Mouse (Mus musculus): ENCODE measurements at regions not wholly inside any gene's neighbourhood (a gene's known extent, or its start where the extent isn't known, plus 50 kb on each side); places are given as distances from the start of the nearest gene placed in this dataset.

- H3K9ac ChIP-seq (ENCODE audit: low read length) = no peak overlapping the region
- H3K4me3 ChIP-seq (ENCODE audit: low read depth, low read length) = no peak overlapping the region
- H3K27me3 ChIP-seq (ENCODE audit: control insufficient read depth, insufficient read depth, low read length) = no peaks in the 10 kb centered on the region
- H3K4me1 ChIP-seq (replicated peaks; ENCODE audit: control insufficient read depth, insufficient read depth) = no peaks in the 10 kb centered on the region
- TF ChIP-seq CTCF (IDR thresholded peaks at IDR 0.05; ENCODE audit: low read depth) = no peak
- no peak for TF ChIP-seq EP300 (optimal IDR thresholded peaks at IDR 0.05)
- no peak for ATAC-seq (ENCODE audit: low FRiP score, low TSS enrichment)
- 64% methylated on average over 3 of the region's 3 CpGs for WGBS
- no peak overlapping the region for H3K4me2 ChIP-seq (replicated peaks; ENCODE audit: low read depth)
- DNase-seq (ENCODE audit: low spot score) = no peak
- no peaks in the 10 kb centered on the region for H3K9me3 ChIP-seq (ENCODE audit: control insufficient read depth, low read length)
- H3K36me3 ChIP-seq (ENCODE audit: control insufficient read depth, insufficient read depth, low read length) = no peaks in the 10 kb centered on the region
- H3K27ac ChIP-seq (replicated peaks) = no peak overlapping the region
Measured at GRCm38 (mm10) chr12:14318693-14319092, 166.8 kb upstream of the Fam84a start.

DNA sequence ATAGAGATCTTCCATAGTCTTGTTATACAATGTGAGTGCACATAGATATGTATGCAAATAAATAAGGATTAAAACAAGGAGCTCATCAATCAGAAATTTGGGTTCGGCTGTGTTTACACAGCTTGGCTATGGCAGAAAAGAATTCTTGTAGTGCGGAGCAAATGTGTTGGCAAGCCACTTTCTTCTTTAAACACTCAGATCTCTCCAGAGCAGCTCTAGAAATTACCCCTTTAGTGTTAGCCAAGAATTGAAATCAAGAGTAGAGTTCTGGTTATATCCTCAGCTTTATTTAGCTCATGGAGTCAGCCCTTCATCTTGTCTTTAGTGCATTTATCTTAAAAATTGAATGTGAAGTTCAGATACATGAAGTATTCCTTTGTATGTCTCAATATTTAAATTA lies 164.5 kb upstream of the Fam84a start:
- ATAC-seq (ENCODE audit: low FRiP score, low TSS enrichment) = no peak
- H3K4me1 ChIP-seq (replicated peaks; ENCODE audit: control insufficient read depth, insufficient read depth) = no peaks in the 10 kb centered on the region

DNA sequence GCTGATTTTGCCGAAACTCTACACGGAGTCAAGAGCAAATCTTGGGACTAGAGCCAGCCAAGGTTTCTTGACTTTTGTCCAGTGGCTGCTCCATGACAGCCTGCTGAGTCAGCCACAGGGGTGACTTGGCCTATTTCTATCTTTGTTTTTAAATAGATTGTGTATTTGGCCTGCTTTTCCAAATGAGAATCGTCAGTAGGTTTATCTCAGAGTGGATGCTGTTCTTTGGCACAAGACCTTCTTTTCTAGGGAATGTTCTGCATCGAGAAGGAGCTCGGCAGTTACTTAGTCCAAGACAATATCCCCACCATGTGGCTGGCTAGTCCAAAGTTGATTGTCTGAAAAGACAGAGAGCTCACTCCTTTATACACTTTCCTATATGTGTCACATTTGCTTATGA lies 163.9 kb upstream of the Fam84a start:
- TF ChIP-seq EP300 (optimal IDR thresholded peaks at IDR 0.05) (no peak), CTCF (IDR thresholded peaks at IDR 0.05; ENCODE audit: low read depth) (peak; percentile 75)
- H3K9me3 ChIP-seq (ENCODE audit: control insufficient read depth, low read length) = no peaks in the 10 kb centered on the region
- 21% methylated on average over 5 of the region's 5 CpGs for WGBS
- H3K4me1 ChIP-seq (replicated peaks; ENCODE audit: control insufficient read depth, insufficient read depth) = no peaks in the 10 kb centered on the region
- DNase-seq (ENCODE audit: low spot score) = no peak
- H3K36me3 ChIP-seq (ENCODE audit: control insufficient read depth, insufficient read depth, low read length) = no peaks in the 10 kb centered on the region
- H3K4me3 ChIP-seq (ENCODE audit: low read depth, low read length) = no peak overlapping the region
- H3K4me2 ChIP-seq (replicated peaks; ENCODE audit: low read depth) = no peak overlapping the region
- H3K27me3 ChIP-seq (ENCODE audit: control insufficient read depth, insufficient read depth, low read length) = no peaks in the 10 kb centered on the region
- ATAC-seq (ENCODE audit: low FRiP score, low TSS enrichment) = peak; percentile 53; the same call in 1 of the 2 replicates
- H3K9ac ChIP-seq (ENCODE audit: low read length) = no peak overlapping the region
- no peak overlapping the region for H3K27ac ChIP-seq (replicated peaks)

More for the DNA sequence above, 164.5 kb upstream of the Fam84a start:
- Histone ChIP-seq H3K27me3 (ENCODE audit: control insufficient read depth, insufficient read depth, low read length) (no peaks in the 10 kb centered on the region), H3K36me3 (ENCODE audit: control insufficient read depth, insufficient read depth, low read length) (no peaks in the 10 kb centered on the region), H3K4me3 (ENCODE audit: low read depth, low read length) (no peak overlapping the region), H3K9ac (ENCODE audit: low read length) (no peak overlapping the region), H3K27ac (replicated peaks) (no peak overlapping the region), H3K4me2 (replicated peaks; ENCODE audit: low read depth) (no peak overlapping the region), H3K9me3 (ENCODE audit: control insufficient read depth, low read length) (no peaks in the 10 kb centered on the region)
- no peak for DNase-seq (ENCODE audit: low spot score)
- TF ChIP-seq CTCF (IDR thresholded peaks at IDR 0.05; ENCODE audit: low read depth) = no peak
- TF ChIP-seq EP300 (optimal IDR thresholded peaks at IDR 0.05) = no peak
- WGBS = 22% methylated on average over 2 of the region's 2 CpGs

GRCm38 (mm10) chr12:14302366-14302930 lies 150.6 kb upstream of the Fam84a start:
- ATAC-seq (ENCODE audit: low FRiP score, low TSS enrichment) (peak; percentile 76), DNase-seq (ENCODE audit: low spot score) (no peak)
- no peak overlapping the region for H3K4me2 ChIP-seq (replicated peaks; ENCODE audit: low read depth)
- WGBS = 45% methylated on average over 2 of the region's 2 CpGs
- H3K27me3 ChIP-seq (ENCODE audit: control insufficient read depth, insufficient read depth, low read length) = no peaks in the 10 kb centered on the region
- peak overlapping the region; percentile 63; the same call in 1 of the 2 replicates for H3K27ac ChIP-seq (replicated peaks)
- no peak overlapping the region for H3K9ac ChIP-seq (ENCODE audit: low read length)
- no peaks in the 10 kb centered on the region for H3K4me1 ChIP-seq (replicated peaks; ENCODE audit: control insufficient read depth, insufficient read depth)
- TF ChIP-seq CTCF (IDR thresholded peaks at IDR 0.05; ENCODE audit: low read depth) = no peak
- TF ChIP-seq EP300 (optimal IDR thresholded peaks at IDR 0.05) = no peak
- no peaks in the 10 kb centered on the region for H3K36me3 ChIP-seq (ENCODE audit: control insufficient read depth, insufficient read depth, low read length)
- H3K9me3 ChIP-seq (ENCODE audit: control insufficient read depth, low read length) = no peaks in the 10 kb centered on the region
- H3K4me3 ChIP-seq (ENCODE audit: low read depth, low read length) = no peak overlapping the region

DNA sequence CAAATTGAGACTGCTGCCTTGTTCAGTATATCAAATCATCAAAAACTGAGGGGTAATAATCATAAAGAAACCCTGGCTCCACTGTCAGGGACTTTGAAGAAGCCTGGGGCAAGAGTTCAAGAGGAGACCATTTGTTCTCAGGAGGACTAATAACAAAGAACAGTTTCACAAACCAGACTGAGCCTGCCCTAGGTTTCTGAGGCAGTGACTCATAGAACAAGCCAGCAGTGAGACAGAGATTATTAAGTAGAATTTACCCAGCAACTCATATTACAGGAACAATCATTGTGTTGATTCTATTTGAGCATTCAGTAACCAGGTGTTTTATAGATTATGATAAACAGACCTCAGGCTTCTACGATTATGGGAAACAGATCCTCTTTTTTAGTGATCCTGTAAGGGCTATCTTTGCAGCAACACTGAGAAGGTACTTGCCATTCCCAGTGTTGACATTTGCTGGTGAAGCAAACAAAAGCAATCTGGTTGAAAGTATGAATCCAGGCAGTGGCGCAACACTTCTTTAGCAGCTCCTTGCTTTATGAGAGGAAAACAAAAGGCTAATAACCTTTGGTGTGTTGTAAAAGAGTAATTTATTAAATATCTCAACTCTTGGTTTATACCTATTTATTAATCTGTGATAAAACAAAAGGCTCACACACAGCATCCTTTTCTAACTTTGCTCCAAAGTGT lies 150.0 kb upstream of the Fam84a start:
- peak; percentile 93 for ATAC-seq (ENCODE audit: low FRiP score, low TSS enrichment)
- 34% methylated on average over 2 of the region's 2 CpGs for WGBS
- Histone ChIP-seq H3K27ac (replicated peaks) (peak overlapping the region; percentile 63), H3K9ac (ENCODE audit: low read length) (no peak overlapping the region), H3K36me3 (ENCODE audit: control insufficient read depth, insufficient read depth, low read length) (no peaks in the 10 kb centered on the region), H3K27me3 (ENCODE audit: control insufficient read depth, insufficient read depth, low read length) (no peaks in the 10 kb centered on the region), H3K4me1 (replicated peaks; ENCODE audit: control insufficient read depth, insufficient read depth) (no peaks in the 10 kb centered on the region), H3K9me3 (ENCODE audit: control insufficient read depth, low read length) (no peaks in the 10 kb centered on the region), H3K4me3 (ENCODE audit: low read depth, low read length) (no peak overlapping the region), H3K4me2 (replicated peaks; ENCODE audit: low read depth) (no peak overlapping the region)
- TF ChIP-seq EP300 (optimal IDR thresholded peaks at IDR 0.05) (no peak), CTCF (IDR thresholded peaks at IDR 0.05; ENCODE audit: low read depth) (no peak)
- peak; percentile 26 for DNase-seq (ENCODE audit: low spot score)

DNA sequence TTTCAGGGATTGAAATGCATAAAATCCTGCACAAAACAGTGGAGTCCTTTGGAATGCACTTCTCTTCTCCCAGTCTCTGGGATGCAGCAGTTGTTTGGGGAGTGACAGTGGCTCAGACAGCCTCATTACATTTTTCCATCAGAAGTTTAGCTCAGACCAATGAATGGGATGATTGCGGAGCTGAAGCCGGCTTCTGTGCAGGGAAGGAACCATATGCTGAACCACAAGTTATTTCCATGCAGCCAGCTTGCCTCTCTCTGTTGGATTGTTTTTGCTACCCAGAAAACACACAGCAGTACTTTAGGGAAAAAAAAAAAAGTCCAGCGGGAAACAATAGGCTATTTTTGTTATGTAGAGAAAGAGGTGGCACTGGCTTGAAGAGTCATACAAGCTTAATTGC lies 140.2 kb upstream of the Fam84a start:
- WGBS = 62% methylated on average over 3 of the region's 3 CpGs

More for the DNA sequence above, 140.2 kb upstream of the Fam84a start:
- no peaks in the 10 kb centered on the region for H3K4me1 ChIP-seq (replicated peaks; ENCODE audit: control insufficient read depth, insufficient read depth)
- H3K9me3 ChIP-seq (ENCODE audit: control insufficient read depth, low read length) = no peaks in the 10 kb centered on the region
- ATAC-seq (ENCODE audit: low FRiP score, low TSS enrichment) (no peak), DNase-seq (ENCODE audit: low spot score) (no peak)
- TF ChIP-seq EP300 (optimal IDR thresholded peaks at IDR 0.05) = no peak
- no peaks in the 10 kb centered on the region for H3K27me3 ChIP-seq (ENCODE audit: control insufficient read depth, insufficient read depth, low read length)
- H3K36me3 ChIP-seq (ENCODE audit: control insufficient read depth, insufficient read depth, low read length) = no peaks in the 10 kb centered on the region
- H3K4me3 ChIP-seq (ENCODE audit: low read depth, low read length) = no peak overlapping the region
- no peak overlapping the region for H3K9ac ChIP-seq (ENCODE audit: low read length)
- no peak overlapping the region for H3K27ac ChIP-seq (replicated peaks)
- no peak overlapping the region for H3K4me2 ChIP-seq (replicated peaks; ENCODE audit: low read depth)

All from stomach, postnatal 0 days (tissue).